Mouse (Mus musculus) telencephalon, adult 2 months (tissue): ENCODE measurements around the gene Mrps36.
A peak's percentile ranks its signal among the peaks of the same experiment; 100 is the strongest.
"Not testable (repeated sequence)": the region's sequence is repeated elsewhere in the genome, so short reads cannot be mapped to it uniquely, and the experiment has no call there.

Source experiments
- DNase-seq: peaks from one replicate; pipeline ENCODE4 v3.0.0-alpha.2; 2011; ENCODE audit warnings: low read depth, low spot score

Gene Mrps36

DNA sequence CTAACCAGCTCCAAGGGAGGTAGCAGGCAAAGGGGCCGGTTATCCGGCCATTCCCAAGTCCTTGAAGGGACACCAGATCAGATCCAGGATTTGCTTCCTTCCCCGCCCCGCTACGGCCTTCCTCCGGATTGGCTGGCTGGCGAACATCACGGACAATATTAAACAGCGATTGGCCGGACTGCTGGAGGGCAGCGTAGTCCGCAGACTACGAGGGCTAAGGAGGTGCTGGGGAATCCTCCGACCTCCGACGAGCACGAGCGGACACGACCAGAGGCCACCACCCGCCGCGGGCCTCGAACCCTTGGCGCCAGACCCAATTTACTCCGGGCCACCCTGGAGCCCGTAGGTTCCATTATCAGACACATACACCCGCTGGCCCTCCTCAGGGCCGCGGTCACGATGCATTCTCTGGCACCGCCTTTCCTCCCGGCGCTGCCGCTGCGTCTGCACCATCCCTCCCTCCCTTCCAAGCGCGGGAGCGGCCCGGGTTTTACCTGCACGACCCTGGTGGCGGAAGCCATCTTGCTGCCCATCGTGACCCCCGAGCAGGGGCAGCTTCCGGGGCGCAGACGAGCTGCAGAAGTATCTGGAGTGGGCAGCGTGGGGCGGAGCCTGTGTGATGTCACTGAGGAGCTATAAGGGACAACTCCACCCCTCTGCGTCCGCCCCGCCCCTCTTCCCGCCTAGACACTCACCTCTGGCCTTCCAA, at the start of gene Mrps36:
Mrps36 (minus strand) TSS at position 624 of the 709 bp plus-strand sequence.
- DNase-seq, result peak; percentile 88

DNA sequence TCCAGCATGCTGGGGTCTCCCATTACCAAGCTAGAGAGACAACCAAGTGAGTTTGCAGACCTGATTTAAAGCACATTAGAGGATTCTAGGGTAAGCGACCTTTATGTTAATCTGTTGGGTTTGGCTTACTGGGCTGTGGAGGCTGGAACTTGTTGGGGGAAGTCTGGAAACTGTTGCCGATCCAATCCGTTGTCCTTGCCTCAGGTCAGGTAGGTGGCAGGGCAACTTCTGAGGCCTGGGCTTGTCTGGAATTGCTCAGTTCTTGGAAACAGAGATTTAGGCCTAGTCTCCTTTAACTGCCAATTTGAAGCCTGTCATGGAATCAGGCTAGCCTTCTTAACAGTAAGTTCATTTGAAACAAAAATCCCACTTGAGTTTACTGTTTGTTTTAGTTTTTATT, 44.6 kb upstream of the Mrps36 start:
- no peak for DNase-seq

DNA sequence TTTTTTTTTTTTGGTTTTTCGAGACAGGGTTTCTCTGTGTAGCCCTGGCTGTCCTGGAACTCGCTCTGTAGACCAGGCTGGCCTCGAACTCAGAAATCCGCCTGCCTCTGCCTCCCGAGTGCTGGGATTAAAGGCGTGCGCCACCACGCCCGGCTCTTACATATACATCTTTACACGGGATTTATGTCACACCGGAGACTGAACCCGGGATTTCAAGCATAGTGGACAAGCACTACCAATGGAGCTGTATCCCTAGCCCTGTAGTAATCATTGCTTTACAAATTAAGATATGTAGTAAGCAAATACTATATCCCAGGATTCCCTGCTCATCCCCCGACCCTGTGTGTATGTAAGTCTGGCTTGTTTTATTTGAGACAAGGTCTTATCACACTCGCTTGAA, 43.6 kb upstream of the Mrps36 start:
- DNase-seq, result not testable (repeated sequence)

GRCm38 (mm10) chr13:100787316-100788010, 43.0 kb upstream of the Mrps36 start:
- no peak for DNase-seq

- DNase-seq, result peak; percentile 60
Measured at GRCm38 (mm10) chr13:100786414-100786867, 42.0 kb upstream of the Mrps36 start, which contains the start of gene Ccnb1. TSS of gene Ccnb1 (minus strand) at chr13:100786570.

DNA sequence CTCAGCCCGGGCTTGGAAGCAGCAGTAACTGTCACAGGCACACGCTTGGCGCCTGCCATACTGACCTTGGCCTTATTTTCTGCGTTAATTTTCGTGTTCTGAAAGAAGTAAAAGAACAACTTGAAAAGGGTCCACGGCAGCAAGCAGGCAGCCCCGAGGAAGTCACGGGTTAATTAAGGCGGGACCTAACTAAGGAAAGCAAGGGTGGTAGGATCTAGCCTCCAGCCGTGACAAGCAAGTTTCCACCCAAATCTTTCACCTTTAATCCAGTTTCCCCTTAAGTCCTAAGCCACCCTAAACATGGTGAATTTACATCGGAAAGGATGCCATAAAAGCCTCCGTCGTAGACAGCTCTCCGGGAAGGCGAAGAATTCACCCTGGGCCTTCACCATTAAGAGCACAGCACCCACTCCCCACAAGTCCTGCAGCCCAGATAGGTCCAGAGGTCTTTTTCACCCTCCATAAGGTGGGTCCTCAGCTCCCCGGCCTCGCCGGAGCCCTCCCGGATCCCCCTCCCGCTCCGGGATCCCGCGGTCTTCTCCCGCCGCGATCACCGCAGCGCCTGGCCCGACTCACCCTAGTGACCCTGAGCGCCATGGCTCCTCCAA, 41.5 kb upstream of the Mrps36 start:
- DNase-seq, result no peak

DNA sequence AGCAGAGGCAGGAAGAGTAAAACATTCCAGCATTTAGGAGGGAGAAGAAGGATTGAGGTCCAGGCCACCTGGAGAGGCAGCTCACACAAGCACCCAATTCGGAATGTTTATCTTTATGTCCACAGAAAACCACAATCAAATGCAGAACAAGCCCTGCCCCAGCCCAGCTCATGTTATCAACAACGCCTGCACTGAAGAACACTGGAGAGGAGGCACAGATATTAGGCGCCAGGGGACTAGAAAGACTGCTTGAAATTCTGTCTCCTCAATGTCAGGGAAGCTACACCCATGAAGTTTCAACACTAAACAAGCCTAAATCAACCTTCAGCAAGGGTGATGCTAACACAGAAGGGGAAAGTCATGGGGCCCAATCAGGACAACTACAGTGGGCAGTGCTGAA, 33.0 kb upstream of the Mrps36 start:
- no peak for DNase-seq

- no peak for DNase-seq
Measured at GRCm38 (mm10) chr13:100776710-100777109, 32.3 kb upstream of the Mrps36 start.

DNA sequence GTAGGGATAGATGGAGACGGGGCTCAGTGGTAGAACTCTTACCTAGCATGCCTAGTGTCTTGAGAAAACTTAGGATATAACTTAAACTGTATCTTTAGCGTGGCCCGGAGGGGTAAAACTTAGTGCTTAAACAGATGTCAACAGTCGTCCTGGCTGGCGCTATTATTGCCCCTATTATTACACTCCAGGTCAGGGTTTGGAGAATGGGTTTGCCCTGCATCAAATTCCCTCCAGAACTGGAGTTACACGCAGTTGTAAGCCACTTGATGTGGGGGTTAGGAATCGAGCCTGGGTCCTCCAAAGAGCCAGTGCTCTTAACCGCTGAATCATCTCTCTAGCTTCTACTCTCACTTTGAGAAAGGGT, 31.6 kb upstream of the Mrps36 start:
- no peak for DNase-seq

- DNase-seq, result peak; percentile 81
Measured at GRCm38 (mm10) chr13:100775252-100776055, 31.0 kb upstream of the Mrps36 start, which contains the start of gene Cenph. TSS of gene Cenph (minus strand) at chr13:100775899.

DNA sequence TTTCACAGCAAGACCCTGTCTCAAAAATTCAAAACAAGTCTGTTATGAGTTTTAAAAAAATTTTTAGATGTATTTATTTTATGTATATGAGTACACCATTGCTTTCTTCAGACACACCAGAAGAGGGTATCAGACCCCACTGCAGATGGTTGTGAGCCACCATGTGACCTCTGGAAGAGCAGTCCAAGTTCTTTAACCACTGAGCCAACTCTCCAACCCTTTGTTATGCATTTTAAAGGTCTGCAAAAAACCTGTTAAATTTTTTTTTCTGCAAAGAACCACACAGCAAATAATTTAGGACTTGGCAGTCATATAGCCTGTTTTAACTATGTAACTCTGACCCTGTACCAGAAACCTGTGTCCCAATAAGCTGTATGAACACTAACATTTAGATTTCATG, 30.2 kb upstream of the Mrps36 start:
- DNase-seq, result no peak

DNA sequence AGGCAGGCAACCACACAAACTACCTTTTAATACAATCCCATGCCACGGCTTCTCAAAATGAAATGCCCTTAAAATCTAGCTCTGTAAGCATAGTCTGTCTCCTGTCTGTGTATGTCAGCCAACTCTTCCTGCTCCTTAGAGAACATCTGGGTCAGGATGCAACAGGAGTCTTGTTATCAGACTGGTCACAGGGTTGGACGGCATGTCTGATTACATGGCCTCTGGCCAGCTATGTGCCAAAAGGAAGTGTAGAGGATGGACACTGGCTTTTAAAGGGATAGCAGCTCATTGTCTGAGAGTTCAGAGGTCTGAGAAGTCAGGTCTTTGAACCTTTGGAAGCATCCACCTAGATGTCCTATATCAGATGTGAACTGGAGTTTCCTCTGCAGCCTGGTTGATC, 10.9 kb upstream of the Mrps36 start:
- no peak for DNase-seq

GRCm38 (mm10) chr13:100754186-100754585, 9.7 kb upstream of the Mrps36 start:
- DNase-seq, result no peak

DNA sequence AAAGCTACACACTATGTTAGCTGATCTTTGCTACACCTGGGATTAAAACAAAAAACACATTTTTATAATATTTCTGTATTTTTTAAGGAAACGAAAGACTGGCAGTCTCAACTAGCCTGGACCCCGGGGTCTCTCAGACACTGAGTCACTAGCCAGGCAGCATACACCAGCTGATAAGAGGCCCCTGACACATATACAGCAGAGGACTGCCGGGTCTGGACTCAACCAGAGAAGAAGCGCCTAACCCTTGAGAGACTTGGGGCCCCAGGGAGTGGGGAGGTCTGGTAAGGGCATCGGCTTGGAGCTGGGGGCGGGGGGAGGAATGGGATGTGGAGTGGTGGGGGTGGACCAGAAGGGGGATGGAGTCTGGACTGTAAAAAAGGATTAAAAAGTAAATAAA, 8.6 kb upstream of the Mrps36 start:
- no peak for DNase-seq

- no peak for DNase-seq
Measured at GRCm38 (mm10) chr13:100752529-100752928, 8.1 kb upstream of the Mrps36 start.

DNA sequence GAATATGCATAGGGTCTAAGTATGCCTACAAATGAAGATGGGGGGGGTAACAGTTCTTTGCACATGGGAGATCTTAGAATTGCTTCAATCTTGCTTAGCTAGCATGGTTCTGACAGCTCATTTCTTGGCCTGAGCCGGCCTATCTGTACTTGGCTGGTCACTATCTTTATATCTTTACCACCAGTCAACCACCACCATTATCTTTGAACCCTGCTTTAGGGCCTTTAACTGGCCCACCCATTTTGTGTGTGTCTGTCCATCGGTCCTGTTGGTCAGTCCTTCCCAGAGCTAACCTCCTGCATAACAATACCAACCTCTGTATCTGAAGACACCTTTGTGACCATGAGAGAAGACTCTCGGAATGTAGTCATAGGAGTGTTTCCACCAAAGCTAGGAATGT, 6.9 kb upstream of the Mrps36 start:
- DNase-seq, result no peak

DNA sequence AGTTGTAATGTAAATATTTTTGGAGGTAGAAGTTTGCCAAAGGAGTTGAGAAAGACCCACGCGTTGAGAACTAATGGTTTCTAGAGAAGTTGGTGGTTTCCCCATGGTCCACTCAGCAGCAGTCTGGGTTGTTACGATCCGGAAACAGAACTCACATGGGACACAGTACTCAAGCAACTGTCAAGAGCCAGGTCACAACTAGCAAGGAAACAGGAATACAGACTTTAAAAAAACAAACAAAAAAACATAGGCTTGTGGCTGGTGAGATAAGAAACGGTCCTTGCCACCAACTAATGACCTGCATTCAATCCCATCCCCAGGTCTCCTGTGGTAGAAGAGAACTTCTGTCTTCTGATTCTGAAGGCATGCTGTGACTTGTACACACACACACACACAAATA, 6.3 kb upstream of the Mrps36 start:
- DNase-seq, result no peak

GRCm38 (mm10) chr13:100748638-100749037, 4.2 kb upstream of the Mrps36 start:
- DNase-seq, result no peak

GRCm38 (mm10) chr13:100746090-100746489, 1.6 kb upstream of the Mrps36 start:
- peak; percentile 62 for DNase-seq

- DNase-seq, result no peak
Measured at GRCm38 (mm10) chr13:100743346-100744035, 968 bp downstream of the Mrps36 start.

- no peak for DNase-seq
Measured at GRCm38 (mm10) chr13:100742831-100743230, 1.6 kb downstream of the Mrps36 start.
